Mouse (Mus musculus) heart, adult 18-20 months (tissue): Measurements from ENCODE around the gene Col4a1. TPM values are rescaled to one million over a fixed set of nuclear protein-coding genes. Genes with fewer than 3 reads are reported as not detected.

Experiments used
- DNase-seq, 2 experiments: peaks; one replicate each; pipeline ENCODE4 v3.0.0; 2021 to 2022; ENCODE audit warnings: mixed read lengths in 1 of 2
- total RNA-seq, 2 experiments: library from RNA; stranded (reverse); gene quantifications; 2 replicates each; pipeline ENCODE4 v1.2.3; 2021

Col4a1 gene
- total RNA-seq, 2 experiments from 2014 or later: 217 to 274 TPM

GRCm38 (mm10) chr8:11230277-11230676, 82.3 kb downstream of the Col4a1 start:
- no peak for DNase-seq

GRCm38 (mm10) chr8:11227421-11227820, 85.2 kb downstream of the Col4a1 start:
- DNase-seq: no peak

DNA sequence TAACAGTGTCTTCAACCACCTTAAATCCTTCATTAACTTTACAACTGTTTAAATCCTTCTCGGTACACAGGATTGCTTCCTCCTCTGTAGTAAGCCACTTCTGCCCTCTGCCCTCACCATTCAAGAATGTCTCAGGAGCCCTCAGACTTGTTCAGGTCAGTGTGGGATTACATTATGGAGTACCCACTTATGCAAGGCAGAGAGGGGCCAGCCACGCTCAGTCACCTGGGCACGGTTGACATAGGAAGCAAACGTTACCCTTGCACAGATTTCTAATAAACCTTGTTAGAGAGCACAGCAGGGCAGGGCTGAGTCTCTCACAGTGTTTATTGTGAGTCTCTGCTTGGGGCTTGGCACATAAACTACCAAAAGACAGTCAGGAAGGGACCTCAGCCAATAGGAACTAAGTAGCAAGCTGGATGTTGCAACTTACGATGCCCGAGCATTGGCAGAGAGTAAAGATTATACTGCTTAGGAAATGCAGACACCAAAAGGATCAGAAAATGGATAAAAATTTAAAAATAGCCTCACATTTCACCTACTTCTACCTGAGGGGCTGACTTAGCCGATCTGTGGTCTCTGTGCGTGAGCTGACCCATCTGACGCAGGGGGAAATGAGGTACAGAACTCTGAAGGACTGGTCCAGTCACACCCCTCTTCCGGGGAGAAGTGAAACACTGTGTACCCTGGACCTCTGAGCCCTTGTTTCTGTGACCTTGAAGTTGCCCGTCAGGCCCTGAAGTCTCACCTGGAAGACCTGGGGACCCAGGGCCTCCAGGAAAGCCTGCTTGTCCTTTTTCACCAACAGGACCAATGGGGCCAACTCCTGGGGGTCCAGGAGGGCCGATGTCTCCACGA, 86.8 kb downstream of the Col4a1 start:
- DNase-seq: no peak

- peak in 1 of 2 experiments; percentile 21 for DNase-seq
These were observed 88.4 kb downstream of the Col4a1 start for GRCm38 (mm10) chr8:11224178-11224577.

- DNase-seq: no peak
These were observed 91.3 kb downstream of the Col4a1 start for GRCm38 (mm10) chr8:11221353-11221752.

DNA sequence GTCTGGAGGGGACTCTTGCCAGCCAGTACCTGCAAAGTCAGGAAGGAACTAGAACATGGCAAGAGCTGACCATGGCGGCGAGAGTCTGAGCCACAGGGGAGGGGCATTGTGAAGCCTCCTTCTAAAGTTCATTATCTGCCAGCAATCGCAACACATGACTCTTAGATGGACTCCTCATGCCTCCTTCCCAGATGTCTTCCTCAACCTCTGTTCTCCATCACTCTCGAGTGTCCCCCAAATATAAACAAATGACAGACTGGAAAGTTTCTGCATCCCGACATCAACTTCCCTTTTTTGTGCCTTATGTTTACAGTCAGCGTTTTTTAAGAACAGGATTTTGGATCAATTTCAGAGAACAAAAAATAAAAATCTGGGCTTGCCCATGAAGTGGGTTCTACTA, 93.3 kb downstream of the Col4a1 start:
- DNase-seq: no peak

DNA sequence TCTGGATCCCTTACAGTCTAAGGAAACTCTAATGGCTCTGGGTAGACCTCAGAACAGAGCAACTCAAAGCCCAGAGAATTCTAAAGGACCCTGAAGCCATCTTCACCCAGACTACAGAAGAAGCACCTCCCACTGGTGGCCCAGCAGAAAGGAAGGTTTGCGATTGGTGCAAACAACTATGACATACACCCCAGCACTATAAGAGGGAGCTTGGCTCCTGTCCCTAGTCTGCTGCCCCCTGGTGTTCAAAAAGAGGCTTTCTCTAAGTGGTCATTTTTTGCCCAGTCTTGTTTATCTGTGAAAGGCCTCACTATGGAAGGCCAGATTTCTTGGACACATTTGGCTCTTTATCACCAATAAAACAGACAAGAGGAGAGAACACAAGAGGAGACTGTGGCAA, 97.4 kb downstream of the Col4a1 start:
- peak; percentile 50 to 74 for DNase-seq

DNA sequence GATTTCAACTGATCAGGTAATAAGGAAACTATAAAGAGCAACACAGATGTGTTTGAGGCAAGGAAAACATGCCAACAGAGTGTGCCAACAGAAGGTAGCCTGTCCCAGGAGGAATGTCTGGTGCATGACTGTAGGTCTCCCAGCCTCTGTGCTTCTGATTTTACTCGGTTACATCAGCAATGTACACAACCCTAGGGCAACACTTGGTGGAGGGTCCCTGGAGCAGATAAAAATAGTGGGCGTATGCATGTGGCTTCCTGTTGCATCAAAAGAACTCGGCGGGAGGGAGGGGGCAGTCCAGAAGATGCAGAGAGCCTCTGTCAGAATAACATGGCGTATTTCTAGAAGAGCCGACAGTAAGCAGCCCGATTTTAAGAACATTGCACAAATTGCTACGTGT, 106.1 kb downstream of the Col4a1 start:
- no peak for DNase-seq

- DNase-seq: no peak
These were observed 107.1 kb downstream of the Col4a1 start for GRCm38 (mm10) chr8:11205532-11205931.

- DNase-seq: no peak
These were observed 109.1 kb downstream of the Col4a1 start for GRCm38 (mm10) chr8:11203260-11204110.

- no peak for DNase-seq
These were observed 114.0 kb downstream of the Col4a1 start for GRCm38 (mm10) chr8:11198650-11199049.

GRCm38 (mm10) chr8:11197988-11198387, 114.6 kb downstream of the Col4a1 start:
- no peak for DNase-seq

DNA sequence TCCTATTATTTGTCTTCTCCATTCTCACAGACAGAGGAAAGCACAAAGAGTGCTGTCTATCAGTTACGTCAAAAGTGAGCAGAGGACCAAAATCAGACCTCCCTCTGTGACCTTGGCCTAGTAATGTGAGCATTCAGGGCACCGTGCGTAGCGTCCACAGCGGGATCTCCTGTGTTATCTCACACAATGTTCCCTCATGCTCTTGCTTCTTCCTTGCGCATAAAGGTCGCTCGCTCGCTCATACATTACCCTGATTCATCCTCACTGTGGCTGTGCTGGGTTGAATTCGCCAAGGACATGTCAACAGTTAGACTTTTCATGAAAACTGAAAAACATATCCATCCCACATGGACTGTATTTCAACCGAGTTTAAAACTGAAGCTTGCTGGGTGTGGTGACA, 115.4 kb downstream of the Col4a1 start:
- no peak for DNase-seq

DNA sequence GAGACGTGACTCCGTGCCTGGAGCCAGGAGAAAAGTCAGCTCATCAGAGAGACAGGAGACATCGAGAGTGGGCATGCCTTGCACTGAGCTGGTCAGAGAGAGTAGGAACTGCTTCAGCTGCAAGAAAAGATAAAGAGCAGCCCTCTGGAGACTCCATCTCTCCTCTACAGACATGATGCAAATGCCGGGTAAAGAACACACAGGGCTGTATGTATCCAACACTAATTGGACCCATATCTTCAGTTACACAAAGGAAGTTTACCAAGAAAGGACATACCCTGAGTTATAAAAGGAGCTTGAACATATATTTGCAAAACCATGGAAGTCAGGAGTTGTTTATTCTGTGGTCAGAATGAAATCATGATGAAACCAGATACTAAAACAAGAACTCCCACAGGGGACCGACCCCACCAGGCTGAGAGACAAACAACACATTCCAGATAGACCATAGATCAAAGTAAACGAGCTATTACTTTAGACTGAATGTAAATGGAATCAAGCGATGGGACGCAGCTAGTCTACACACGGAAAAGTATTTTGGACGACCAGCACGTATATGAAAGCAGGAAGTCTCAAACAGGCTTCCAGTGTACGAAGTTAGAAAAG, 119.8 kb downstream of the Col4a1 start:
- no peak for DNase-seq

DNA sequence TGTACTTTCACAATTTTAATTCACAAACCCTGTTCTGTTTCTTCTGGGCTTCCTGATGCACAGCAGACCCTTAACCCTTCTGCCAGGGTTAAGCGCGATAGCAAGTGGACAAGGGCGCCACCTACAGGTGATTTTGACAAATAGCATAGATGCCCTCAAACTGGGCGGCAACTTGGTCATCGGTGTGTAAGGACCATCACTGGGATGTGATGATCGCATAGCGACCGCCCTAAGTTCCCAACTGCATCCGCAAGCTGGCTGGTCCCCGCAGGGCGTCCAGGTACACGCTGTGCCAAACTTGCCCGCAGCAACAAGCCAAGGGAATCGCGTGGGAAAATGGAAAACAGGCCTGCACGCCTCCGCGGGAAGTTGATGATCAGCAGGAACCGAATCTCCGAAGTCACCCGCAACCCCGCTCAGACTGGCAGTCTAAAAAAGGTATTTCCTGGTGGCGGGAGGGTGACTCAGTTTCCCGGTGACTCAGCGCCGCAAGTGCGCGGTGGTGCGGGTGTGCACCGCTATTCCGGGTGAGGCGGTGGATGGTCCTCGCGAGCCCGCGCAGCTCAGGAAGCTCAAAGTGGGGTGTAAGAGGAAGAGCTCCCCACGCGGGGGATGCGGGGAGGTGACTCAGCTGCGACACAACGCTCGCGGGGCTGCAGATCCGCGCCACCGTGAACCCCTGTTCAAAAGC, 124.9 kb downstream of the Col4a1 start:
- DNase-seq: peak; percentile 60 to 86

- no peak for DNase-seq
These were observed 126.2 kb downstream of the Col4a1 start for GRCm38 (mm10) chr8:11186456-11186855.

- no peak for DNase-seq
These were observed 127.0 kb downstream of the Col4a1 start for GRCm38 (mm10) chr8:11185672-11186071.

GRCm38 (mm10) chr8:11183611-11184031, 129.0 kb downstream of the Col4a1 start:
- DNase-seq: peak; percentile 71 to 90

- DNase-seq: no peak
These were observed 130.0 kb downstream of the Col4a1 start for GRCm38 (mm10) chr8:11182606-11183005.

DNA sequence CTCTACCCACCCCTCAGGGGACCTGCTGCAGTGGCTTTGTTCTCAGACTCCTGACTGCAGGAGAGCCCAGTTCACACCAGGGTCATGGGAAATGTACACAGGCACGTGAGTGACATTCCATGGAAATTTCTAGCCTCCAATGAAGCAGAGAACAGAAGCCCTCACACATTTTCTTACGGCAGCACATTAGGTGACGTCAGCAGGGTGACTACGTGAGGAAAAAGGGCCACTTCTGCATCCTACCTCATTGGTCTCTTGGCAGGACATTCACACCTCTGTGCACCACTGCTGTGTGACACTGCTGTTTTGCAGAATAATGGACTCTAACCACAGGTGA, 130.5 kb downstream of the Col4a1 start:
- DNase-seq: no peak

GRCm38 (mm10) chr8:11181420-11182147, 131.0 kb downstream of the Col4a1 start:
- DNase-seq: no peak

- DNase-seq: peak in 1 of 2 experiments; percentile 18
These were observed 132.8 kb downstream of the Col4a1 start for GRCm38 (mm10) chr8:11179869-11180268.
